In genomic region chr7:108928280-108929188, GRCm38 (mm10) we compare ENCODE assay signal across 36 mouse cellular contexts. TPM values are rescaled to one million over a fixed set of nuclear protein-coding genes. Genes with fewer than 3 reads are reported as not detected.
DNase-seq lines count a peak whose midpoint lies in the region; ATAC-seq and TF ChIP-seq lines count a peak whose summit lies in the region.
"Had no signal": no experiment of that assay in that cellular context is flagged by ENCODE, and none has a peak within 500 bp of the region (broad histone marks: within the 10 kb centered on the region; RNA-seq: fewer than 3 reads in every experiment).

No protein-coding gene starts in this region.

- H3K9me3 ChIP-seq in heart, embryonic 16.5 days (replicated peaks; ENCODE audit: control insufficient read depth, low read length), result no peaks in the 10 kb centered on the region
- H3K9me3 ChIP-seq: embryonic facial prominence, embryonic 12.5 days; forebrain, embryonic 12.5 days; limb, embryonic 10.5 days; liver, embryonic 15.5 days; lung, embryonic 15.5 days; megakaryocyte, embryonic 14.5 days; midbrain, embryonic 13.5 days; neural tube, embryonic 12.5 days had no signal

- no peak for TF ChIP-seq CTCF in Patski (IDR thresholded peaks at IDR 0.05)

- in situ Hi-C loops in Patski (cut with MboI; ENCODE audit: low pct_unique_long_range_greater_than_20kb), result no loop called here

- no peak for ATAC-seq in heart, embryonic 16.5 days (replicated peaks; ENCODE audit: extremely low read depth, insufficient read depth, low FRiP score)
- peak; percentile 85 for ATAC-seq in Patski
- ATAC-seq: CD4-positive, CD25-positive, alpha-beta regulatory T cell, adult 4 months; hindbrain, postnatal 0 days; midbrain, embryonic 13.5 days had no signal

- no peak overlapping the region for H3K9ac ChIP-seq in heart, embryonic 16.5 days (ENCODE audit: low read length)
- H3K9ac ChIP-seq: embryonic facial prominence, embryonic 12.5 days; forebrain, embryonic 12.5 days; liver, embryonic 15.5 days; lung, embryonic 15.5 days; midbrain, embryonic 13.5 days; neural tube, embryonic 12.5 days had no signal

- DNase-seq in heart, adult 11 months, result peak; percentile 71
- no peak for DNase-seq in heart, postnatal 25 days (ENCODE audit: low spot score)
- no peak for DNase-seq in heart, postnatal 10 days
- peak; percentile 74 for DNase-seq in Patski (ENCODE audit: low read depth, low spot score)
- peak; percentile 45 for DNase-seq in gonadal fat pad, adult 2 months (ENCODE audit: low read depth)
- no peak for DNase-seq in testis, postnatal 14 days (ENCODE audit: low spot score)
- DNase-seq: adrenal gland, postnatal 36 days; cerebellum, adult 11-12 months; cerebellum, postnatal 10 days; gastrocnemius, adult 2 months; kidney, adult 18-20 months; kidney, postnatal 4 days; layer of hippocampus, adult 9-11 months; liver; lung, postnatal 36 days; retina, postnatal 1 day had no signal

- H3K27me3 ChIP-seq in heart, embryonic 16.5 days (ENCODE audit: control insufficient read depth, insufficient read depth, low read length), result no peaks in the 10 kb centered on the region
- no peaks in the 10 kb centered on the region for H3K27me3 ChIP-seq in Patski
- H3K27me3 ChIP-seq: embryonic facial prominence, embryonic 12.5 days; liver, embryonic 15.5 days; lung, embryonic 15.5 days; megakaryocyte, embryonic 14.5 days; midbrain, embryonic 13.5 days; neural tube, embryonic 12.5 days had no signal

- H3K36me3 ChIP-seq in heart, embryonic 16.5 days (ENCODE audit: control insufficient read depth, insufficient read depth), result peaks cover 14% of the 10 kb centered on the region
- H3K36me3 ChIP-seq: embryonic facial prominence, embryonic 12.5 days; forebrain, embryonic 12.5 days; limb, embryonic 10.5 days; liver, embryonic 15.5 days; lung, embryonic 15.5 days; midbrain, embryonic 13.5 days; neural tube, embryonic 12.5 days had no signal

- peak overlapping the region; percentile 64 for H3K4me2 ChIP-seq in heart, embryonic 16.5 days (ENCODE audit: low read depth, low read length)
- H3K4me2 ChIP-seq: embryonic facial prominence, embryonic 12.5 days; forebrain, embryonic 12.5 days; liver, embryonic 15.5 days; lung, embryonic 15.5 days; midbrain, embryonic 13.5 days; neural tube, embryonic 12.5 days had no signal

- CTCF ChIA-PET in Patski (lab: Charles Lee), result no interaction called here

- H3K4me3 ChIP-seq in heart, embryonic 16.5 days (ENCODE audit: low read length), result peak overlapping the region; percentile 51
- H3K4me3 ChIP-seq: embryonic facial prominence, embryonic 12.5 days; forebrain, embryonic 12.5 days; gastrocnemius, adult 2 months; limb, embryonic 10.5 days; liver, embryonic 15.5 days; lung, embryonic 15.5 days; megakaryocyte, embryonic 14.5 days; midbrain, embryonic 13.5 days; neural tube, embryonic 12.5 days had no signal

- POLR2A ChIA-PET in Patski (lab: Charles Lee), result no interaction called here

- 0 out of 2 replicates have a peak, but pooled peaks cover 2% of the 10 kb centered on the region for H3K4me1 ChIP-seq in heart, embryonic 16.5 days (ENCODE audit: control insufficient read depth, insufficient read depth, low read length)
- H3K4me1 ChIP-seq: embryonic facial prominence, embryonic 12.5 days; forebrain, embryonic 12.5 days; limb, embryonic 10.5 days; liver, embryonic 15.5 days; lung, embryonic 15.5 days; midbrain, embryonic 13.5 days; neural tube, embryonic 12.5 days had no signal

- intact Hi-C loops in heart, postnatal 25 days (cut with DNase I), result no loop called here
- intact Hi-C loops in heart, postnatal 10 days (cut with DNase I), result no loop called here

- H3K27ac ChIP-seq in heart, embryonic 16.5 days (ENCODE audit: low read length), result peak overlapping the region; percentile 61
- H3K27ac ChIP-seq: embryonic facial prominence, embryonic 12.5 days; forebrain, embryonic 12.5 days; hindbrain, postnatal 0 days; limb, embryonic 10.5 days; liver, embryonic 15.5 days; lung, embryonic 15.5 days; midbrain, embryonic 13.5 days; neural tube, embryonic 12.5 days had no signal

- 59% methylated on average over 11 of the region's 11 CpGs for WGBS in heart, embryonic 16.5 days

RNA-seq across cellular contexts. Expression of gene Nlrp10, which starts 1.4 kb away (rescaled TPM):
- 10 to 100 TPM; 21.2 to 23.1 TPM for total RNA-seq in heart, postnatal 25 days (2021)
- polyA plus RNA-seq in heart, embryonic 16.5 days (2015; fragmentation: Nextera tagmentation; extraction: Ambion mirVana), result 20.7 and 23.3 TPM in 2 replicates
- 10 to 100 TPM; 13.7 to 19.5 TPM for total RNA-seq in heart, postnatal 10 days (2021)
- 2.4 TPM for polyA plus RNA-seq in Patski (2021)
- polyA plus RNA-seq in gonadal fat pad, adult 2 months (2012; rRNA removed), result 0.31 and 0.34 TPM in 2 replicates
- total RNA-seq: hindbrain, postnatal 0 days had no signal
- polyA plus RNA-seq: forebrain, embryonic 12.5 days; hindbrain, embryonic 11.5 days; midbrain, embryonic 13.5 days; neural tube, embryonic 12.5 days had no signal

RNA-seq across cellular contexts. Expression of gene Eif3f, which starts 5.7 kb away (rescaled TPM):
- 10 to 100 TPM; 79.2 to 85.2 TPM for total RNA-seq in heart, postnatal 25 days (2021)
- polyA plus RNA-seq in heart, embryonic 16.5 days (2015; fragmentation: Nextera tagmentation; extraction: Ambion mirVana), result 49.2 and 49.4 TPM in 2 replicates
- 100 to 1,000 TPM; 112 to 117 TPM for total RNA-seq in heart, postnatal 10 days (2021)
- polyA plus RNA-seq in Patski (2021), result 162 TPM
- 96.4 and 177 TPM in 2 replicates for polyA plus RNA-seq in gonadal fat pad, adult 2 months (2012; rRNA removed)

RNA-seq across cellular contexts. Expression of gene Tub, which starts 21.6 kb away (rescaled TPM):
- under 1 TPM; 0.26 to 0.36 TPM for total RNA-seq in heart, postnatal 25 days (2021)
- 0.76 and 0.89 TPM in 2 replicates for polyA plus RNA-seq in heart, embryonic 16.5 days (2015; fragmentation: Nextera tagmentation; extraction: Ambion mirVana)
- total RNA-seq in heart, postnatal 10 days (2021), result under 1 TPM; 0.50 to 0.53 TPM
- 0.30 TPM for polyA plus RNA-seq in Patski (2021)
- polyA plus RNA-seq in gonadal fat pad, adult 2 months (2012; rRNA removed), result 0.20 and 0.49 TPM in 2 replicates

RNA-seq across cellular contexts. Expression of gene Olfr519, which starts 34.3 kb away (rescaled TPM):
- not detected for total RNA-seq in heart, postnatal 25 days (2021)
- polyA plus RNA-seq in heart, embryonic 16.5 days (2015; fragmentation: Nextera tagmentation; extraction: Ambion mirVana), result not detected in 2 replicates
- not detected for total RNA-seq in heart, postnatal 10 days (2021)
- not detected for polyA plus RNA-seq in Patski (2021)
- polyA plus RNA-seq in gonadal fat pad, adult 2 months (2012; rRNA removed), result not detected in 2 replicates
- total RNA-seq: adrenal gland, adult 18-20 months; adrenal gland, postnatal 36 days; gastrocnemius, adult 2 months; gastrocnemius, postnatal 4 days; hindbrain, postnatal 0 days; left cerebral cortex, adult 8-10 months had no signal
- polyA plus RNA-seq: CD4-positive, CD25-positive, alpha-beta regulatory T cell, adult 4 months; cortical plate, adult 2 months; embryonic facial prominence, embryonic 12.5 days; forebrain, embryonic 12.5 days; hindbrain, embryonic 11.5 days; hindbrain, postnatal 0 days; kidney, embryonic 16.5 days; limb, embryonic 10.5 days; liver, embryonic 15.5 days; lung, embryonic 15.5 days; midbrain, embryonic 13.5 days; neural tube, embryonic 12.5 days; small intestine, adult 2 months; stomach, embryonic 16.5 days; thymus, postnatal 0 days had no signal

RNA-seq across cellular contexts. Expression of gene Olfr518, which starts 43.7 kb away (rescaled TPM):
- not detected for total RNA-seq in heart, postnatal 25 days (2021)
- polyA plus RNA-seq in heart, embryonic 16.5 days (2015; fragmentation: Nextera tagmentation; extraction: Ambion mirVana), result not detected in 2 replicates
- not detected for total RNA-seq in heart, postnatal 10 days (2021)
- not detected for polyA plus RNA-seq in Patski (2021)
- not detected in 2 replicates for polyA plus RNA-seq in gonadal fat pad, adult 2 months (2012; rRNA removed)
- total RNA-seq: adrenal gland, adult 18-20 months; adrenal gland, postnatal 36 days; gastrocnemius, adult 2 months; gastrocnemius, postnatal 4 days; hindbrain, postnatal 0 days; left cerebral cortex, adult 8-10 months had no signal
- polyA plus RNA-seq: cortical plate, adult 2 months; embryonic facial prominence, embryonic 12.5 days; forebrain, embryonic 12.5 days; hindbrain, embryonic 11.5 days; hindbrain, postnatal 0 days; kidney, embryonic 16.5 days; limb, embryonic 10.5 days; liver, embryonic 15.5 days; lung, embryonic 15.5 days; midbrain, embryonic 13.5 days; neural tube, embryonic 12.5 days; small intestine, adult 2 months; stomach, embryonic 16.5 days; thymus, postnatal 0 days had no signal

Comparison
In these comparisons a context has a peak if more than half of its experiments do, and no peak if none do; other contexts are left out.
1. DNase-seq: peak in heart, adult 11 months (single experiment), Patski (single experiment) and gonadal fat pad, adult 2 months (single experiment); none in heart, postnatal 25 days (single experiment), heart, postnatal 10 days (0 of 2) and testis, postnatal 14 days (single experiment).